Mouse (Mus musculus): Measurements from ENCODE around the gene AC131692.1. TPM values are rescaled to one million over a fixed set of nuclear protein-coding genes. Genes with fewer than 3 reads are reported as not detected.

AC131692.1 gene
- polyA plus RNA-seq, 1 experiment from 2014 or later = not detected

DNA sequence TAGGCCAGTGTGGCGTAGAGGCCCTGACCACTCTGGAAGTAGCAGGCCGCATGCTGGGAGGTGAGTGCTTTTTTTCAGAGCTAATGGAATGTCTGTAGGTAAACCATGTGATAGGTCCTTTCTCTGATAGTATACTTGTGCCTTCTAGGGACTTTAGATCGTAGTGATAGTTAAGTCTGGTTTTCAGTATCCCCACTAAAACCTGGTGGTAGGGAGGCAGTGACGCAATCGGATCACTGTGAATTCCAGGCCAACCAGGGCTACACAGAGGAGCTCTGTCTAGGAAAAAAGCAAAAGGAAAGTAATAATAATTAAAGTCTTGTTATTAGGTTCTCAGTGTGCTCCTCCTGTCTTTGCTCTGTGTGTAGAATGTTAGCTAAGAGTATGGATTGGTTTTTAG, 35.7 kb upstream of the AC131692.1 start:
- H3K36me3 ChIP-seq = peaks cover 32% of the 10 kb centered on the region
- H3K4me2 ChIP-seq = peak overlapping the region; percentile 83
- WGBS = 31% methylated on average over 5 of the region's 5 CpGs
- H3K9me3 ChIP-seq (replicated peaks) = no peaks in the 10 kb centered on the region
- peak overlapping the region; percentile 91 for H3K4me3 ChIP-seq (replicated peaks)
- H3K27me3 ChIP-seq (replicated peaks) = no peaks in the 10 kb centered on the region
- ATAC-seq (ENCODE audit: low FRiP score) = no peak
- H3K27ac ChIP-seq (replicated peaks) = peak overlapping the region; percentile 87; the same call in 1 of the 2 replicates
- H3K4me1 ChIP-seq = peaks cover 52% of the 10 kb centered on the region
- H3K9ac ChIP-seq (replicated peaks) = peak overlapping the region; percentile 89

DNA sequence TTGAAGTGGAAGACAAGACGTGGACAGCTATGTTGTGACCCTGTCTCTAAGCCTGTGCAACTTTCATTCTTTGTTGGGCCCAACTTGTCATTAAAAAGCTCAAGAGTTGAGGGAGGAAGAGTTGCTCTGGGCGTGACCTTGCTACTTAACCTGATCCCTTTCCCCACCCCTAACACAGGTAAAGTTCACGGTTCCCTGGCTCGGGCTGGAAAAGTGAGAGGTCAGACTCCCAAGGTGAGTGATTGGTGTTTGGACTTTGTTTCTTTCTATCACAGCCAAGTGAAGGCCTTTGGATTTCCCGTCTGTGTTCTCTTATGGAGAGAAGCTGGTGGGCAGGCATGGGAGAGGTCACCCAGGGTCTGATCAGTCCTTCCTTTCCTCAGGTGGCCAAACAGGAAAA, 35.3 kb upstream of the AC131692.1 start:
- Histone ChIP-seq H3K9ac (replicated peaks) (no peak overlapping the region), H3K27me3 (replicated peaks) (no peaks in the 10 kb centered on the region), H3K4me1 (peaks cover 57% of the 10 kb centered on the region), H3K4me3 (replicated peaks) (peak overlapping the region; percentile 91), H3K27ac (replicated peaks) (no peak overlapping the region), H3K36me3 (peaks cover 27% of the 10 kb centered on the region), H3K9me3 (replicated peaks) (no peaks in the 10 kb centered on the region), H3K4me2 (peak overlapping the region; percentile 83)
- no peak for ATAC-seq (ENCODE audit: low FRiP score)
- 87% methylated on average over 5 of the region's 5 CpGs for WGBS

DNA sequence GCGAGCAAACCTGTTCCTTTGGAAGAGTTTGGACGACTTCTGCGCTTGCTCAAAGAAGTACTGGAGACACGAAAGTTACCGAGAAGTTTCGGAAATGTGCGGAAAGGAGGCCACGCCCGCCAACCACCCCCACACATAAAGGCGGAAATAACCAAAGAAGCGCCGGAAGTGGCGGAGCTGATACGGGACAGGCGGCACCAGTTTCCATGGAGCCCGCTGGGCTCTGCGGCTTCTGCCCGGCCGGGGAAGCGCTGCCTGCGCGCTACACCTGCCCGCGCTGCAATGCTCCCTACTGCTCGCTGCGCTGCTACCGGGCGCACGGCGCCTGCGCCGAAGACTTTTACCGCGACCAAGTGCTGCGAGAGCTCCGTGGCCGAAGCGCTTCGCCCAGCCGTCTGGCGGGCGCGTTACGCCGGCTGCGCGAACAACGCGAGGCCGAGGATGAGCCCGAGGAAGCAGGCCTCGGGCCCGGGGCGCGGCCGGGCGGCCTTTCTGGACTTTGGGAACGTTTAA, 33.1 kb upstream of the AC131692.1 start, which contains the start of gene Znhit2:
TSS of gene Znhit2 (plus strand) at position 172 of the 513 bp plus-strand sequence.
- peaks cover 9% of the 10 kb centered on the region for H3K36me3 ChIP-seq
- peak within 1 kb of the TSS; percentile 84 for H3K4me3 ChIP-seq (replicated peaks)
- peaks cover 65% of the 10 kb centered on the region for H3K4me1 ChIP-seq
- peak within 1 kb of the TSS; percentile 98 for H3K4me2 ChIP-seq
- peak; percentile 74 for ATAC-seq (ENCODE audit: low FRiP score)
- H3K9ac ChIP-seq (replicated peaks) = peak within 1 kb of the TSS; percentile 92
- H3K27ac ChIP-seq (replicated peaks) = peak within 1 kb of the TSS; percentile 92
- no peaks in the 10 kb centered on the region for H3K9me3 ChIP-seq (replicated peaks)
- under 1% methylated on average over 58 of the region's 58 CpGs for WGBS
- H3K27me3 ChIP-seq (replicated peaks) = no peaks in the 10 kb centered on the region

- WGBS = under 1% methylated on average over 44 of the region's 44 CpGs
- Histone ChIP-seq H3K27ac (replicated peaks) (peak overlapping the region; percentile 92), H3K4me2 (peak overlapping the region; percentile 98), H3K4me3 (replicated peaks) (peak overlapping the region; percentile 84), H3K9me3 (replicated peaks) (no peaks in the 10 kb centered on the region), H3K4me1 (peaks cover 65% of the 10 kb centered on the region), H3K36me3 (peaks cover 9% of the 10 kb centered on the region), H3K27me3 (replicated peaks) (no peaks in the 10 kb centered on the region), H3K9ac (replicated peaks) (peak overlapping the region; percentile 92)
- 0 out of 2 replicates have a peak, but pooled peaks have one; percentile 16 for ATAC-seq (ENCODE audit: low FRiP score)
Measured at GRCm38 (mm10) chr19:6061641-6062302, 32.4 kb upstream of the AC131692.1 start.

- no peaks in the 10 kb centered on the region for H3K27me3 ChIP-seq (replicated peaks)
- no peaks in the 10 kb centered on the region for H3K9me3 ChIP-seq (replicated peaks)
- 66% methylated on average over 5 of the region's 5 CpGs for WGBS
- peak overlapping the region; percentile 92 for H3K27ac ChIP-seq (replicated peaks)
- H3K9ac ChIP-seq (replicated peaks) = peak overlapping the region; percentile 92
- H3K4me3 ChIP-seq (replicated peaks) = peak overlapping the region; percentile 84
- H3K4me1 ChIP-seq = peaks cover 66% of the 10 kb centered on the region
- H3K36me3 ChIP-seq = peaks cover 9% of the 10 kb centered on the region
- no peak for ATAC-seq (ENCODE audit: low FRiP score)
- peak overlapping the region; percentile 98 for H3K4me2 ChIP-seq
Measured at GRCm38 (mm10) chr19:6062418-6062817, 31.8 kb upstream of the AC131692.1 start.

- H3K36me3 ChIP-seq = peaks cover 9% of the 10 kb centered on the region
- no peak overlapping the region for H3K27ac ChIP-seq (replicated peaks)
- H3K27me3 ChIP-seq (replicated peaks) = no peaks in the 10 kb centered on the region
- no peak for ATAC-seq (ENCODE audit: low FRiP score)
- H3K4me2 ChIP-seq = peak overlapping the region; percentile 98
- H3K9me3 ChIP-seq (replicated peaks) = no peaks in the 10 kb centered on the region
- no peak overlapping the region for H3K4me3 ChIP-seq (replicated peaks)
- no peak overlapping the region for H3K9ac ChIP-seq (replicated peaks)
- 96% methylated on average over 6 of the region's 6 CpGs for WGBS
- H3K4me1 ChIP-seq = peaks cover 72% of the 10 kb centered on the region
Measured at GRCm38 (mm10) chr19:6063081-6063480, 31.1 kb upstream of the AC131692.1 start.

DNA sequence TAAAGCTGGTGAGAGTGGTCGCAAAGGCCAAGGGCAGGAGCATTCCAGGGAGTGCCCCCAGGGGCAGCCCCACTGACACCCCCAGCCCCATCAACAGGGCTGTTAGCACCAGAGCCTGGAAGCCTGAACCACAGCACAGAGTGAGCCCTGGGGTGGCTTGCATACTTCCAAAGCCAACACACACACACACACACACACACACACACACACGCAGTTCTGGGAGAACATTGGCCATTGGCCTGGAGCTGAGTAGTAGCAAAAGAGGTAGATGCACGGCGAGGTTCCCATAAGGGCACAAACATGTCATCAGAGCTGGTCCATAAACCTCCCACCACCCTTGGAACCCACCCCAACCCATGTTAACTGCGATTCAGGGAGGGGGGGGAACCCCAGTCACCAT, 27.6 kb upstream of the AC131692.1 start:
- Histone ChIP-seq H3K4me2 (peak overlapping the region; percentile 97), H3K4me3 (replicated peaks) (peak overlapping the region; percentile 62), H3K27me3 (replicated peaks) (no peaks in the 10 kb centered on the region), H3K4me1 (peaks cover 57% of the 10 kb centered on the region), H3K9ac (replicated peaks) (peak overlapping the region; percentile 91), H3K36me3 (peaks cover 26% of the 10 kb centered on the region), H3K9me3 (replicated peaks) (no peaks in the 10 kb centered on the region), H3K27ac (replicated peaks) (peak overlapping the region; percentile 93)
- ATAC-seq (ENCODE audit: low FRiP score) = peak; percentile 6; the same call in 1 of the 2 replicates
- 22% methylated on average over 5 of the region's 5 CpGs for WGBS

DNA sequence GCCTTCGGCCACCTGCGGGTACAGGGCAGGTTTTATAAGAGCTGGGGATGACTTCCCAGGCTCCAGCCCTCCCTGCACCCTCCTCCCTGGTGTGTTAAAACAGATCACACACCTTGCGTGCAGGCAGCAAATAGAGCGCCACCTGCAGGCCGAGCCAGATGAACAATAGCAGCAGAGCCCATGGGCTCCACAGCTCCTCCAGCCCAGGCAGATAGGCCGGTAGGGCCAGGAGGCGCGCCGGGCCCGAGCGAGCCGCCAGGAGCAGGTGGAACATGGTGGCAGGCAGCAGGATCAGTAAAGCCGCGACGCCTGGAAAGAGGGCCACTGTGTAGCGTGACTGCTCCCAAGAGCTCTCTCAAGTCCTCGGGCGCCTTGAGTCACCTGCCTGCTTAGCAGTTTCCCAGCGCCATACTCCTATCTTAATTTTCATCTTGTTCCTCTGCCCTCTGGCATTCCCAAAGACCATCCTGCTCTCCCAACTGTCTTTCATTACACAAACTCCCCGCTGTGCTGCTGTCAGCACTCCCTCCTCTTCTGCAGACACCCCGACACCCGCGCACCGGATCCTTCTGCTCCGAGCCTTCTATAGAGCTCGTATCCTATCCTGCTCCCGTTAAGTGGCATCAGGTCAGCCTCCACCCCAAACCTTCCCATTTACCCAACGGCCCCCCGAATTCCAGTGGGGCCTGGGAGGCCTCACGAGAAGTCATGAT, 27.1 kb upstream of the AC131692.1 start:
- under 1% methylated on average over 30 of the region's 30 CpGs for WGBS
- Histone ChIP-seq H3K4me1 (peaks cover 51% of the 10 kb centered on the region), H3K9ac (replicated peaks) (peak overlapping the region; percentile 91), H3K4me2 (peak overlapping the region; percentile 97), H3K27me3 (replicated peaks) (no peaks in the 10 kb centered on the region), H3K4me3 (replicated peaks) (peak overlapping the region; percentile 62), H3K36me3 (peaks cover 26% of the 10 kb centered on the region), H3K27ac (replicated peaks) (peak overlapping the region; percentile 93), H3K9me3 (replicated peaks) (no peaks in the 10 kb centered on the region)
- peak; percentile 84 for ATAC-seq (ENCODE audit: low FRiP score)

GRCm38 (mm10) chr19:6067724-6068415, 26.3 kb upstream of the AC131692.1 start, which contains the start of gene Tm7sf2:
Gene Tm7sf2 (minus strand): TSS chr19:6068373.
- H3K4me3 ChIP-seq (replicated peaks) = peak within 1 kb of the TSS; percentile 62
- peaks cover 26% of the 10 kb centered on the region for H3K36me3 ChIP-seq
- H3K27ac ChIP-seq (replicated peaks) = peak within 1 kb of the TSS; percentile 93
- H3K4me2 ChIP-seq = peak within 1 kb of the TSS; percentile 97
- 6% methylated on average over 33 of the region's 33 CpGs for WGBS
- H3K9me3 ChIP-seq (replicated peaks) = no peaks in the 10 kb centered on the region
- H3K4me1 ChIP-seq = peaks cover 44% of the 10 kb centered on the region
- ATAC-seq (ENCODE audit: low FRiP score) = peak; percentile 90
- peak within 1 kb of the TSS; percentile 91 for H3K9ac ChIP-seq (replicated peaks)
- H3K27me3 ChIP-seq (replicated peaks) = no peaks in the 10 kb centered on the region

- peaks cover 30% of the 10 kb centered on the region for H3K36me3 ChIP-seq
Measured at GRCm38 (mm10) chr19:6068951-6069350, 25.3 kb upstream of the AC131692.1 start.

DNA sequence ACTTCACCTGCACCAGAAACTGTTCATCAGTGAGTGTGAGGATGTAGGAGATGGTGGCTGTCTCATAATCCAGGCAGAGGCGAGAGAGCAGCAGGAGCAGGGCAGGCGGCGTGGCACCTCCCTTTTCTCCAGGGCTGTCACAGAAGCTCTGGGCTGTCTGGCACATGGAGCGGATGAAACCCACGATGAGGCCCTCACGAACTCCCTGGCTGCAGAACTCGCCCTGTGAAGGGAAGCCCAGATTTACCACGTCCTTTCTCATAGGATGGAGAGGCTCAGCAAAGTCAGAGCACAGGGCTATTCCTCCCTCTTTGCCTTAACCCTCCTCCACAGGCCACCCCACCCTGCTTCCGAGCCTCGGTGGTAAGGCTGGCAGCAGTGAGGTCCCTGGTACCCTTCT, 24.4 kb upstream of the AC131692.1 start:
- no peak for ATAC-seq (ENCODE audit: low FRiP score)
- Histone ChIP-seq H3K4me2 (no peak overlapping the region), H3K4me1 (peaks cover 32% of the 10 kb centered on the region), H3K9me3 (replicated peaks) (no peaks in the 10 kb centered on the region), H3K4me3 (replicated peaks) (no peak overlapping the region), H3K9ac (replicated peaks) (no peak overlapping the region), H3K27me3 (replicated peaks) (no peaks in the 10 kb centered on the region), H3K27ac (replicated peaks) (no peak overlapping the region), H3K36me3 (peaks cover 30% of the 10 kb centered on the region)
- 96% methylated on average over 10 of the region's 10 CpGs for WGBS

More at GRCm38 (mm10) chr19:6068951-6069350, 25.3 kb upstream of the AC131692.1 start:
- no peak overlapping the region for H3K9ac ChIP-seq (replicated peaks)
- no peak overlapping the region for H3K27ac ChIP-seq (replicated peaks)
- no peak for ATAC-seq (ENCODE audit: low FRiP score)
- 82% methylated on average over 4 of the region's 4 CpGs for WGBS
- H3K9me3 ChIP-seq (replicated peaks) = no peaks in the 10 kb centered on the region
- H3K27me3 ChIP-seq (replicated peaks) = no peaks in the 10 kb centered on the region
- no peak overlapping the region for H3K4me3 ChIP-seq (replicated peaks)
- H3K4me1 ChIP-seq = peaks cover 33% of the 10 kb centered on the region
- no peak overlapping the region for H3K4me2 ChIP-seq

Measured in neural tube, embryonic 15.5 days (tissue).